Mouse (Mus musculus) kidney, adult 2 months (tissue): ENCODE data around the gene Map1b.
A peak's percentile ranks its signal among the peaks of the same experiment; 100 is the strongest.

Source experiments
- CTCF ChIP-seq: fragments of 200-500 bp; conservative IDR thresholded peaks from 2 replicates; pipeline ENCODE4 v1.5.1; 2011; ENCODE audit warnings: low read depth, mild to moderate bottlenecking, control low read depth, low read length, moderate library complexity, mixed read lengths; ENCODE audit not compliant: insufficient read depth, insufficient read length
- POLR2A ChIP-seq: fragments of 200-500 bp; IDR thresholded peaks from one replicate; pipeline ENCODE4 v1.6.1; 2011; ENCODE audit warnings: low read depth, low read length, control low read depth

DNA sequence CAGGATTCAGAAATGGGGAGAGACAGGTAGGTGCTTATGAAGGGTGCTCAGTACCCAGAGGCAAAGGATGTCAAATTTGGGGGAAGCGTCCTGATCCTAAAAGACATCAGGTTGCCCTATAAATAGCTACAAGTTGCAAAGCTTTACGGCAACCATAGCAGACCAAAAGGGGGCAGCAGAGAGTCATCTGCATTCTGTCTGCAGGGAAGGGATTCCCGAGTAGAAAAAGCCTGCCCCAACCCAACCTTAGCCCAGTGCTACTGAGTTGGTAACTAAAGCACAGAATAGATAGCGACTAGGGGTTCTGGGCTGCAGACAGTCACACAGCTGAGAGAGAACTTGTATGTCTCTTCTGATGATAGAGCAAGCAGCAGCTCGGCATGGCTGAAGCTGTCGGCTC lies 140.8 kb downstream of the Map1b start:
- TF ChIP-seq POLR2A (no peak), CTCF (peak; percentile 78)
